Mouse (Mus musculus) midbrain, embryonic 13.5 days (tissue): Measurements from ENCODE around the gene Camk1g. TPM values are rescaled to one million over a fixed set of nuclear protein-coding genes. Genes with fewer than 3 reads are reported as not detected.

Experiments used
- ATAC-seq: fragments of 200-750 bp; cut with Nextera tagmentation; 2 replicates; pipeline ENCODE4 v1.8.0; 2017; ENCODE audit warnings: mild to moderate bottlenecking, moderate TSS enrichment, moderate library complexity
- H3K27ac ChIP-seq: fragments of 300-500 bp; sonication (generic); 2 replicates; pipeline ENCODE4 v1.5.1; 2015; ENCODE audit warnings: inconsistent platforms, mild to moderate bottlenecking, moderate library complexity
- H3K27me3 ChIP-seq: fragments of 300-500 bp; sonication (generic); 2 replicates; pipeline ENCODE4 v1.6.1; 2015; ENCODE audit warnings: mild to moderate bottlenecking, inconsistent platforms
- H3K36me3 ChIP-seq: fragments of 300-500 bp; sonication (generic); 2 replicates; pipeline ENCODE4 v1.6.1; 2015; ENCODE audit warnings: mild to moderate bottlenecking, inconsistent platforms
- H3K4me1 ChIP-seq: fragments of 300-500 bp; sonication (generic); replicated peaks from 2 replicates; pipeline ENCODE4 v1.6.1; 2015; ENCODE audit warnings: inconsistent platforms
- H3K4me2 ChIP-seq: fragments of 300-500 bp; sonication (generic); replicated peaks from 2 replicates; pipeline ENCODE4 v1.6.1; 2015; ENCODE audit warnings: moderate library complexity, mild to moderate bottlenecking, inconsistent platforms
- H3K4me3 ChIP-seq: fragments of 300-500 bp; sonication (generic); replicated peaks from 2 replicates; pipeline ENCODE4 v1.5.1; 2015; ENCODE audit warnings: mild to moderate bottlenecking, inconsistent platforms
- H3K9ac ChIP-seq: fragments of 300-500 bp; sonication (generic); replicated peaks from 2 replicates; pipeline ENCODE4 v1.6.1; 2015; ENCODE audit warnings: mild to moderate bottlenecking, inconsistent platforms
- H3K9me3 ChIP-seq: fragments of 300-500 bp; sonication (generic); 2 replicates; pipeline ENCODE4 v1.6.1; 2016; ENCODE audit warnings: mild to moderate bottlenecking, inconsistent platforms
- WGBS: fragments of 180-500 bp; shearing (Covaris S2); methylation state at CpG from one replicate; pipeline ENCODE4 v1.1.7; 2015; 5-methylcytosine and 5-hydroxymethylcytosine counted together
- polyA plus RNA-seq: library from polyadenylated mRNA; unstranded; fragments of >200 nt; fragmentation: Nextera tagmentation; extraction: Ambion mirVana; gene quantifications from 2 replicates; pipeline ENCODE4 v1.2.1, GENCODE M21; 2015

Camk1g gene
- polyA plus RNA-seq, 1 experiment from 2014 or later, result 42.5 TPM

GRCm38 (mm10) chr1:193368055-193368454, 2.0 kb downstream of the Camk1g start:
- 11% methylated on average over 10 of the region's 10 CpGs for WGBS
- Histone ChIP-seq H3K36me3 (no peaks in the 10 kb centered on the region), H3K27me3 (no peaks in the 10 kb centered on the region), H3K9ac (peak overlapping the region; percentile 77), H3K4me1 (peaks cover 40% of the 10 kb centered on the region), H3K4me3 (peak overlapping the region; percentile 63), H3K4me2 (peak overlapping the region; percentile 74), H3K9me3 (no peaks in the 10 kb centered on the region), H3K27ac (peak overlapping the region; percentile 56)
- peak; percentile 38 for ATAC-seq

- ATAC-seq, result no peak
- no peak overlapping the region for H3K4me3 ChIP-seq
- WGBS, result 63% methylated on average over 5 of the region's 5 CpGs
Observed at GRCm38 (mm10) chr1:193363801-193364231, 6.3 kb downstream of the Camk1g start.

GRCm38 (mm10) chr1:193362078-193362477, 8.0 kb downstream of the Camk1g start:
- peaks cover 5% of the 10 kb centered on the region for H3K4me1 ChIP-seq

More at GRCm38 (mm10) chr1:193363801-193364231, 6.3 kb downstream of the Camk1g start:
- Histone ChIP-seq H3K4me1 (peaks cover 23% of the 10 kb centered on the region), H3K36me3 (peaks cover 29% of the 10 kb centered on the region), H3K4me2 (no peak overlapping the region), H3K9ac (no peak overlapping the region), H3K27me3 (no peaks in the 10 kb centered on the region), H3K27ac (no peak overlapping the region), H3K9me3 (no peaks in the 10 kb centered on the region)

GRCm38 (mm10) chr1:193361181-193361580, 8.9 kb downstream of the Camk1g start:
- Histone ChIP-seq H3K9me3 (no peaks in the 10 kb centered on the region), H3K27me3 (no peaks in the 10 kb centered on the region), H3K4me3 (no peak overlapping the region), H3K4me2 (no peak overlapping the region), H3K9ac (no peak overlapping the region), H3K4me1 (no peaks in the 10 kb centered on the region), H3K27ac (no peak overlapping the region), H3K36me3 (peaks cover 38% of the 10 kb centered on the region)
- WGBS, result 47% methylated on average over 6 of the region's 6 CpGs
- ATAC-seq, result no peak

More at GRCm38 (mm10) chr1:193362078-193362477, 8.0 kb downstream of the Camk1g start:
- Histone ChIP-seq H3K4me3 (no peak overlapping the region), H3K4me2 (no peak overlapping the region), H3K9ac (no peak overlapping the region), H3K36me3 (peaks cover 34% of the 10 kb centered on the region), H3K27ac (no peak overlapping the region), H3K9me3 (no peaks in the 10 kb centered on the region), H3K27me3 (no peaks in the 10 kb centered on the region)
- no peak for ATAC-seq
- 91% methylated on average over 7 of the region's 7 CpGs for WGBS

- Histone ChIP-seq H3K4me2 (no peak overlapping the region), H3K27ac (no peak overlapping the region), H3K36me3 (peaks cover 55% of the 10 kb centered on the region), H3K27me3 (no peaks in the 10 kb centered on the region), H3K9me3 (no peaks in the 10 kb centered on the region), H3K4me3 (no peak overlapping the region), H3K4me1 (no peaks in the 10 kb centered on the region), H3K9ac (no peak overlapping the region)
- ATAC-seq, result no peak
- 74% methylated on average over 3 of the region's 3 CpGs for WGBS
Observed at GRCm38 (mm10) chr1:193359199-193359598, 10.9 kb downstream of the Camk1g start.

GRCm38 (mm10) chr1:193351583-193351982, 18.5 kb downstream of the Camk1g start:
- no peak overlapping the region for H3K27ac ChIP-seq
- H3K27me3 ChIP-seq, result no peaks in the 10 kb centered on the region
- H3K36me3 ChIP-seq, result peaks cover 95% of the 10 kb centered on the region
- no peak overlapping the region for H3K4me2 ChIP-seq
- H3K4me1 ChIP-seq, result no peaks in the 10 kb centered on the region
- ATAC-seq, result no peak
- H3K9ac ChIP-seq, result no peak overlapping the region
- WGBS, result 90% methylated on average over 3 of the region's 3 CpGs
- no peaks in the 10 kb centered on the region for H3K9me3 ChIP-seq
- no peak overlapping the region for H3K4me3 ChIP-seq

GRCm38 (mm10) chr1:193350546-193350801, 19.6 kb downstream of the Camk1g start:
- Histone ChIP-seq H3K36me3 (peaks cover 93% of the 10 kb centered on the region), H3K9ac (no peak overlapping the region), H3K9me3 (no peaks in the 10 kb centered on the region), H3K27me3 (no peaks in the 10 kb centered on the region), H3K4me1 (no peaks in the 10 kb centered on the region), H3K4me3 (no peak overlapping the region), H3K27ac (no peak overlapping the region), H3K4me2 (no peak overlapping the region)
- WGBS, result 88% methylated on average over 2 of the region's 2 CpGs
- no peak for ATAC-seq

GRCm38 (mm10) chr1:193349702-193350545, 20.2 kb downstream of the Camk1g start:
- Histone ChIP-seq H3K4me1 (0 out of 2 replicates have a peak, but pooled peaks cover 2% of the 10 kb centered on the region), H3K9me3 (no peaks in the 10 kb centered on the region), H3K4me3 (no peak overlapping the region), H3K36me3 (peaks cover 87% of the 10 kb centered on the region), H3K27me3 (no peaks in the 10 kb centered on the region), H3K4me2 (no peak overlapping the region), H3K9ac (no peak overlapping the region), H3K27ac (no peak overlapping the region)
- no peak for ATAC-seq
- WGBS, result 84% methylated on average over 10 of the region's 10 CpGs

GRCm38 (mm10) chr1:193348261-193348962, 21.7 kb downstream of the Camk1g start:
- H3K36me3 ChIP-seq, result peaks cover 75% of the 10 kb centered on the region
- ATAC-seq, result no peak
- H3K4me2 ChIP-seq, result no peak overlapping the region
- H3K9ac ChIP-seq, result no peak overlapping the region
- no peaks in the 10 kb centered on the region for H3K9me3 ChIP-seq
- no peaks in the 10 kb centered on the region for H3K27me3 ChIP-seq
- 0 out of 2 replicates have a peak, but pooled peaks cover 5% of the 10 kb centered on the region for H3K4me1 ChIP-seq
- 85% methylated on average over 9 of the region's 9 CpGs for WGBS
- H3K4me3 ChIP-seq, result no peak overlapping the region
- no peak overlapping the region for H3K27ac ChIP-seq

GRCm38 (mm10) chr1:193346908-193347307, 23.2 kb downstream of the Camk1g start:
- H3K27ac ChIP-seq, result no peak overlapping the region
- no peaks in the 10 kb centered on the region for H3K27me3 ChIP-seq
- 0 out of 2 replicates have a peak, but pooled peaks cover 5% of the 10 kb centered on the region for H3K4me1 ChIP-seq
- H3K36me3 ChIP-seq, result peaks cover 60% of the 10 kb centered on the region
- WGBS, result 85% methylated on average over 3 of the region's 3 CpGs
- no peaks in the 10 kb centered on the region for H3K9me3 ChIP-seq
- no peak for ATAC-seq
- no peak overlapping the region for H3K9ac ChIP-seq
- no peak overlapping the region for H3K4me2 ChIP-seq
- no peak overlapping the region for H3K4me3 ChIP-seq

- Histone ChIP-seq H3K27ac (no peak overlapping the region), H3K9ac (no peak overlapping the region), H3K4me1 (0 out of 2 replicates have a peak, but pooled peaks cover 5% of the 10 kb centered on the region), H3K27me3 (no peaks in the 10 kb centered on the region), H3K36me3 (peaks cover 41% of the 10 kb centered on the region), H3K9me3 (no peaks in the 10 kb centered on the region), H3K4me2 (no peak overlapping the region), H3K4me3 (no peak overlapping the region)
- WGBS, result 9% methylated on average over 2 of the region's 2 CpGs
- ATAC-seq, result no peak
Observed at GRCm38 (mm10) chr1:193344976-193345375, 25.1 kb downstream of the Camk1g start.

GRCm38 (mm10) chr1:193343853-193344252, 26.2 kb downstream of the Camk1g start:
- Histone ChIP-seq H3K4me2 (no peak overlapping the region), H3K4me3 (no peak overlapping the region), H3K27ac (no peak overlapping the region), H3K36me3 (peaks cover 30% of the 10 kb centered on the region), H3K9ac (no peak overlapping the region), H3K9me3 (no peaks in the 10 kb centered on the region), H3K27me3 (no peaks in the 10 kb centered on the region), H3K4me1 (0 out of 2 replicates have a peak, but pooled peaks cover 5% of the 10 kb centered on the region)
- ATAC-seq, result no peak
- WGBS, result 72% methylated on average over 4 of the region's 4 CpGs
